Mouse (Mus musculus) brain, adult 2 months (tissue): ENCODE results near the gene Lrrc55.

Experiments
- DNase-seq: peaks from one replicate; pipeline ENCODE4 v3.0.0; 2011; ENCODE audit warnings: low read depth, low spot score

The Lrrc55 gene

GRCm38 (mm10) chr2:85172071-85172762 lies 24.8 kb downstream of the Lrrc55 start:
- no peak for DNase-seq

DNA sequence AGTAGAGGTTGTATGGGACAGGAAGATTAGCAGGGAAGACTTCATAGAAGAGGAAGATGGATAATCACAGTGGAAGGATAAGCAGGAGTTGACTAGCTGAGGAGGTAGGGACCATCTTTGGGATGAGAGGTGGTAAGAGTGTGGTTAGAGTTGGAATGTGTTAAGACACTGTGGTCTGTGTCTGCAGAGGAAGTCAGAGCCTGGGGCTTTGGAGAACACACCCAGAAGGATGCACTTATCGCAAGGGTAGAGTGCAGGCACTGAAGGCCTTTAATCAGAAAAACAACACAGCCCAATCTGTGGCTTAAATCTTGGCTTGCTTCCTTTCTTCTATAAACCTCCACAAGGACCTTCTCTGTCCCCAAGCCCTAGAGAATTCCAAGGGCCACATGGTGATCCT lies 28.7 kb downstream of the Lrrc55 start:
- DNase-seq, result no peak

DNA sequence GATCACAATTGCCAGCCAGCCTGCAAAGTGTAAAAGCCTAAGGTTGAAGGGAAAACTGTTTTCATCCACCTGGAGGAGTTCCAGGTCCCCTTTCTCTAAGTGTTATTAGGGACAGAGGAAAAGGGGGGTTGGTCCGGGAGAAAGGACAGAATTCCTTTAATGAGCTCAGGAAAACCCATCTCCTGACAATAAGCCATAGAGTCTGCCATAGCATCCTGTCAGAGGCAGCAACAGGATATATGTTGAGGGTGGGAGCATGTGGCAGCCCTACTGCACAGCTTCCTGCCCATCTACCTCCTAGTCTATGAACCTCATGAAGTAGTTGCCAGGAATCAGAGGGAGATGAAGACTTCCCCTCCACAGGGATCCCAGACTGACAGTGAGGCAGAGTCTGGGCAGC lies 29.4 kb downstream of the Lrrc55 start:
- DNase-seq, result no peak

DNA sequence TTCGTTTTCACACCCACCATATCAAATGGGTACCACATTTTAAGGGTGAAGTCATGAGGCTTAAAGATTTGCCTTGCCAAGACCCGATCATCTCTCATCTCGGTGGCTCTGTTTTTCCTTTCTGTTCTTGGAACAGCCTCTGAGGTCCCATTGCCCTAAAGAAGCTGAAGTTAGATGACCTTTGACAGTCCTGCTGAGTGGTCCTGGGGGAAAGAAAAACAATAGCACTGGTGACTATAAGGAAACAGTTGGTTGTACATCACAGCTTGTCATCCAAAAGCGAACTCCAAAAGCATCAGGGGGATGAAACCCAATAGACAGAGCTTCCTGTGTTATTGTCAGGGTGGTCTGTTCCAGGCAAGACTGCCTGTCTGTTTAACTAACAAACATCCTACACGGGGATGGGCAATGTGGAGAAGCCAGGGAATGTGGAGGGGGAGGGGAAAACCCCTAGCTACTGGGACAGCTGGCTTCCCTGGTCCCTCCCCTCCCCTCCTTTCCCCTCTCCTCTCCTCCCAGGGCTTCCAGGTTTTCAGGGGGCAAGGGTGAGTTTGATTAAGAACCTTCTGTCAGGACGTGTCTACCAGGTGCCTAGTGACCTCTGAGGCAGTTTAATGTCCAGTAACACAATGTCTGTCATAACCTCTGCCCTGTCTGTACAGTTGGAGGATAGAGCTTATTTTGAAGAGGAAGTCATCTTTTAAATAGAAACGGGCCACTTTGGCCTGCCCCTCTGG lies 33.5 kb downstream of the Lrrc55 start:
- no peak for DNase-seq

- DNase-seq, result no peak
These were observed 35.3 kb downstream of the Lrrc55 start for GRCm38 (mm10) chr2:85161638-85162093.

DNA sequence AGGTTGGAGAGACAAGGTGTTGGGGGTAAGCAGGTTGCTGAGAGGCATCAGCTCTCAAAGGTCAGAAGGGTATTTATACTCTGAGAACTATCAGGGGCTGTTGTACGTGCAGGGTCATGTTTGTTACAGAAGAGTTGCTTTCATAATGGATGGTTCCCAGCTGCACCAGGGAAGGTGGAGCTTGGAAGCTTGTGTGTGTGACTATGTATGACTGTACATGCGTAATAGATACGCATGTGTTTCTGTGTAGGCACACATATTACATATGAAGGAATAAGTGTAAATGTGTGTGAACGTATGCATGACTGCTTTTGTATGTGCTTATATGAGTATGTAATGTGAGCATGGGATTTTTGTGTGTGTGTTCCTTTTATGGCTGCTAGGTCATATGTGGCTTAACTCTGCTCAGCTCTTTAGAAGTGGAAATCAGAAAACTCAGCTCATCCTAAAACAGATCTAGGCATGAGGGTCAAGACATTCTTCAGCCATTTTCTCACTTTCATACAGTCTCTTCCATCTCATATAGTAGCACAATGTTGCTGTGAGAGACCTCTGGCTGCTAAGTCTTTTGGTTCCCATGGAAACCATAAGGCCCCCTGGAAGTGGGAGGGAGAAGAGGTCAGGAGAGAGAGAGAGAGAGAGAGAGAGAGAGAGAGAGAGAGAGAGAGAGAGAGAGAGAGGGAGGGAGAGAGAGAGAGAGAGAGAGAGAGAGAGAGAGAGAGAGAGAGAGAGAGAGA lies 35.9 kb downstream of the Lrrc55 start:
- no peak for DNase-seq

DNA sequence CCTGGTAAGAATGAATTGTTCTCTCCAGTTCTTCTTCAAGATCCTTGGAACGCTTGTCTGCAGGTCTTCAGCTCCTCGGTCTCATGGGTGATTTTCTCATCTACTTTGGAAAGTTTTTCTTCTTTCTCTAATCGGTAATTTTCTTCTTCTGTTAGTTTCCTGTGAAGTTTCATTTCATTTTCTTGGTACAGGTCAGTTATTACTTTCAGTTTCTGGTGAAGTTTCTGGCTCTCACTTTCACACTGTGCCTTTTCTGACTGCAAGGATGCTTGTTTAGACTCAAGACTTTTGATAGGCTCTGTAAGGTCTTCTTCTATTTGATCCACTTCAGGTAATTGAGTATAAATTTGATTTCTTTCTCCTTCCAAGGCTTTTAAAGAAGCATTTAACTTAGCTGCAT lies 39.6 kb downstream of the Lrrc55 start:
- no peak for DNase-seq

GRCm38 (mm10) chr2:85156136-85156535 lies 40.9 kb downstream of the Lrrc55 start:
- DNase-seq, result no peak

GRCm38 (mm10) chr2:85155334-85155733 lies 41.7 kb downstream of the Lrrc55 start:
- no peak for DNase-seq

DNA sequence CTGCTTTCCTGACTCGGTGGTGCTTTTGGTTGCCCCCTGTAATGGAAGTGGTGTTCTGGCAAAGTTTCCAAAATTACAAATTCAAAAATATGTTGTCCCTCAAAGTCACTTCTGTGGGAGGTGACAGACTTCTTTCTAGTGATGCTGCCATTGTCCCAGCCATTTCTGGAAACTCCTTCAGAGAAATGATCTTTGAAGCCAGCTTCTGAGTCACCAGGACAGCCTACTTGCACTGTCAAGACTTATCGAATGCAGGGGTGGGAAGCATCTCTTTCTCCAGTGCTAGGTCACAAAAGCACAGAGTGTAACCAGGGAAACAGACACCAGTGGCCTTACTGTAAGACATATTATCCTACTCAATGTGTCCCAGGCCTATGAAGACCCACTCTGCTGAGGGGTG lies 45.8 kb downstream of the Lrrc55 start:
- peak; percentile 81 for DNase-seq

GRCm38 (mm10) chr2:85150373-85150772 lies 46.6 kb downstream of the Lrrc55 start:
- DNase-seq, result no peak

DNA sequence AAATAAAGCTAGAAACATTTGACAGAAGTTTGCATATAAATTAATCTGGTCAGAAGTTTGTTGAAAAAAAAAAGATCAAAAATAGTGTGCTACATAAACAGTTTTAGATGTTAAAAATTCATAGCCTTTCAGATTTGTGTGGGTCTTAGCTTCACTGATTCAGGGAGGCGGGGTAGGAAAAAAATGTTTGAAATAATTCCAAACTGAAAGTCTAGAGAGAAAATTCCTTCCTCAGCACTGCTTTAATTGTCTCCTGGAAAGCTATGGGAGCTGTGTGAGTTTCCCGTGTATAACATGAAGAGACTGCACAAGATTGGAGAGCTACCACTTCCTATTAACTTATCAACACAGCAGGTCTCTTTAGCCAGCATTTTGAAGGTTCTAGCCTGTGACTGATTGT lies 49.5 kb downstream of the Lrrc55 start:
- peak; percentile 44 for DNase-seq

GRCm38 (mm10) chr2:85145346-85145745 lies 51.7 kb downstream of the Lrrc55 start:
- peak; percentile 36 for DNase-seq

DNA sequence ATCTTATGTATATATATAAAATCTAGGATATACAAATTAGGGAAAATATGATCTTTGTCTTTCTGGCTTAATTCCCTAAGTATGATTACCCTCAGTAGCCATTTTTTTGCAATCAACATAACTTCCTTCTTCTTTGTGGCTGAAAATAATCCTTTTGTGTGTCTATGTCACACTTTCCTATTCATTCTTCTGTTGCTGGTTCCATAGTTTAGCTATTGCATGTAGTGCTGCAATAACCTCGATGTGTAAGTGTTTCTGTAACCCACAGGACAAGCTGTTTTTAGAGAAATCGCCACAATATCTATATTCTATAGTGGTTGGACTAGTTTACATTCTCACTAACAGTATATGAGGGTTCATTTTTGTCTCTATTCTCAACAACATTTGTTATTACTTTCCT lies 52.1 kb downstream of the Lrrc55 start:
- no peak for DNase-seq

GRCm38 (mm10) chr2:85140833-85141232 lies 56.2 kb downstream of the Lrrc55 start:
- peak; percentile 23 for DNase-seq

DNA sequence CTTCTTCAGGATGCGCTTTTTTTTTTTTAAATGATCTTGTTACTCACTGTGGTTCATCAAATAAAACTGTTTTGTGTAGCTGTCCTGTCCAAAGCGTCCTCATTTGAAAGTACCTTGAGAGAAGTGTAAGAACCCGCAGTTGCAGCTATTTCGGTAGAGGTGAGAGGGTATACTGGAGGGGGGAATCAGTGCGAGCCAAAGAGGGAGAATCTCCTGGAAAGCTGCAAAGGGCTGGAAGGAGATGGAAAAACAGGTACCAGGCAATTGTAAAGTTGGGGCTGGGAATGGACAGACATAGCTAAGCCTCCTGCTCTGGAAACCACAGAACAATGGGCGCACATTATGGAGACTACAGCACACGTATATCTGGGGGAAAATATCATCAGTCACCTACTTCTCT lies 57.2 kb downstream of the Lrrc55 start:
- no peak for DNase-seq

- no peak for DNase-seq
These were observed 57.6 kb downstream of the Lrrc55 start for GRCm38 (mm10) chr2:85139393-85139792.

GRCm38 (mm10) chr2:85138143-85138542 lies 58.9 kb downstream of the Lrrc55 start:
- no peak for DNase-seq

DNA sequence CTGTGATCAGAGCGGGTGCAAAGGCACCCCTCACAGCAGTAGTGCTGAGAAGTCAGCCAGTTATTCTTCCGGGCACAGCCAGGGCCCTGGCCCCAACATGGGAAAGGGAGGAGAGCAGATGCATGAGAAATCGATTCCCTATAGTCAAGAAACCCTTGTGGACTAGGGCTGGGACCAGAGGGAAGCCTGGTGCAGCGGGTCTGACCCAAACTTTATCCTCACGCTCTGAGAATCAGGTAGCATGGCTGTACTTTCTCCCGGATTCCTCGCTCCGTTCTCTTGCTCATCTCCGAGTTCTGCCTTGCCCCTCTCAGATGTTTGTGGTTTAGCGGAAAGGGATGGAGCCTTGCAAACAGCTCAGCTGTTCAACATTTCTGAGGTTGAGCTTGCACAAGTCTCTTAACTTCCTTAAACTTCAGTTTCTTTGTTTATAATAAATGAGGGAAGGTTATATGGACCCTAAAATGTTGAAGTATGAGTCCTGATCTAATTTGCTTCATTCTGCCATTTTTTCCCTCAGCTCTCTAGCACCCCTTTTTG lies 59.3 kb downstream of the Lrrc55 start:
- no peak for DNase-seq

DNA sequence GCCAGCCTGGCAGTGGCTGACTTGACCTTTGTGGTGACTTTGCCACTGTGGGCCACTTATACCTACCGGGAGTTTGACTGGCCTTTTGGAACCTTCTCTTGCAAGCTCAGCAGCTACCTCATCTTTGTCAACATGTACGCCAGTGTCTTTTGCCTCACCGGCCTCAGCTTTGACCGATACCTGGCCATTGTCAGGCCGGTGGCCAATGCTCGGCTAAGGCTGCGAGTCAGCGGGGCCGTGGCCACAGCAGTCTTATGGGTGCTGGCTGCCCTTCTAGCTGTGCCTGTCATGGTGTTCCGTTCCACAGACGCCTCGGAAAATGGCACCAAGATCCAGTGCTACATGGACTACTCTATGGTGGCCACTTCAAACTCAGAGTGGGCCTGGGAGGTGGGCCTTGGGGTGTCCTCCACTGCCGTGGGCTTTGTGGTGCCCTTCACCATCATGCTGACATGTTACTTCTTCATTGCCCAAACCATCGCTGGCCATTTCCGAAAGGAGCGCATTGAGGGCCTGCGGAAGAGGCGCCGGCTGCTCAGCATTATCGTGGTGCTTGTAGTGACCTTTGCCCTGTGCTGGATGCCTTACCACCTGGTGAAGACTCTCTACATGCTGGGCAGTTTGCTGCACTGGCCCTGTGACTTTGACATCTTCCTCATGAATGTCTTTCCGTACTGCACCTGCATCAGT lies 60.0 kb downstream of the Lrrc55 start:
- DNase-seq, result no peak

GRCm38 (mm10) chr2:85136089-85136488 lies 60.9 kb downstream of the Lrrc55 start, which contains the start of gene Aplnr:
TSS of gene Aplnr (plus strand) at chr2:85136225.
- DNase-seq, result peak; percentile 61

DNA sequence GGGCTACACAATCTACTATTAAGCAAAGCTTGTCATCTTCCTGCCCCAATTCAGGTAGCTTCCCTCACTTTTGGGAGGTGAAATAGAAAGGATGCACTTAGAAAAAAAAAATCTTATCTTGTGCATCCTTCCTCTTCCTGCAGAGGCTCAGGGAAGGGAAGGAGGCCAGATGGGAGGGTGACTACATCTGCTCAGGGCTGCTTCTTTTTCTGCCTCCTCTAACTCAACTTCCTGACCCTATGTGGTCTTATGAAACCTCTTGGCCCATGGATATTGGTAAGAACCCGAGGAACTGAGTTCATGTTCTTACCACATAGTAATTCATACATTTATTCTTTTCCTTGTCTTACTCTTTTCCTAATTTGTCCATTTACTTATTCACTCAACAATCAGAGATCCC lies 61.9 kb downstream of the Lrrc55 start:
- no peak for DNase-seq
